Mouse (Mus musculus) midbrain, embryonic 10.5 days (tissue): ENCODE measurements around the gene Arhgap35. TPM values are rescaled to one million over a fixed set of nuclear protein-coding genes. Genes with fewer than 3 reads are reported as not detected.
A peak's percentile ranks its signal among the peaks of the same experiment; 100 is the strongest.
"Not testable (repeated sequence)": the region's sequence is repeated elsewhere in the genome, so short reads cannot be mapped to it uniquely, and the experiment has no call there.

ENCODE experiments used
- DNase-seq: peaks from one replicate; pipeline ENCODE4 v3.0.0-alpha.2; 2017; ENCODE audit warnings: low spot score
- H3K27ac ChIP-seq: fragments of 300-500 bp; sonication (generic); replicated peaks from 2 replicates; pipeline ENCODE4 v1.5.1; 2016; ENCODE audit warnings: mild to moderate bottlenecking
- H3K27me3 ChIP-seq: fragments of 300-500 bp; sonication (generic); 2 replicates; pipeline ENCODE4 v1.6.1; 2016; ENCODE audit warnings: low read depth, mild to moderate bottlenecking; ENCODE audit not compliant: poor library complexity, severe bottlenecking
- H3K36me3 ChIP-seq: fragments of 300-500 bp; sonication (generic); 2 replicates; pipeline ENCODE4 v1.6.1; 2016; ENCODE audit warnings: mild to moderate bottlenecking, moderate library complexity
- H3K4me1 ChIP-seq: fragments of 300-500 bp; sonication (generic); 2 replicates; pipeline ENCODE4 v1.6.1; 2016
- H3K4me3 ChIP-seq: fragments of 300-500 bp; sonication (generic); 2 replicates; pipeline ENCODE4 v1.5.1; 2016; ENCODE audit warnings: mild to moderate bottlenecking, moderate library complexity
- H3K9me3 ChIP-seq: fragments of 300-500 bp; sonication (generic); replicated peaks from 2 replicates; pipeline ENCODE4 v1.6.1; 2016; ENCODE audit warnings: mild to moderate bottlenecking
- WGBS: fragments of 180-500 bp; shearing (Covaris S2); methylation state at CpG from one replicate; pipeline ENCODE4 v1.1.7; 2016; 5-methylcytosine and 5-hydroxymethylcytosine counted together
- polyA plus RNA-seq: library from polyadenylated mRNA; unstranded; fragments of >200 nt; fragmentation: Nextera tagmentation; extraction: Ambion mirVana; gene quantifications from 2 replicates; pipeline ENCODE4 v1.2.1, GENCODE M21; 2016

The Arhgap35 gene
- polyA plus RNA-seq, 1 experiment from 2014 or later, result 25.4 TPM

GRCm38 (mm10) chr7:16621066-16621622 is 6.4 kb upstream of the Arhgap35 start:
- 84% methylated on average over 8 of the region's 8 CpGs for WGBS
- H3K27me3 ChIP-seq, result peaks cover 12% of the 10 kb centered on the region
- no peak for DNase-seq
- H3K4me1 ChIP-seq, result peaks cover 17% of the 10 kb centered on the region
- no peaks in the 10 kb centered on the region for H3K9me3 ChIP-seq
- H3K36me3 ChIP-seq, result no peaks in the 10 kb centered on the region
- no peak overlapping the region for H3K27ac ChIP-seq
- H3K4me3 ChIP-seq, result no peak overlapping the region

- H3K9me3 ChIP-seq, result no peaks in the 10 kb centered on the region
- H3K4me3 ChIP-seq, result peak overlapping the region; percentile 48
- H3K36me3 ChIP-seq, result no peaks in the 10 kb centered on the region
- peaks cover 25% of the 10 kb centered on the region for H3K4me1 ChIP-seq
- DNase-seq, result peak; percentile 74
- H3K27me3 ChIP-seq, result peaks cover 12% of the 10 kb centered on the region
- 0 out of 2 replicates have a peak overlapping the region, but pooled peaks have one; percentile 3 for H3K27ac ChIP-seq
- 1% methylated on average over 30 of the region's 30 CpGs for WGBS
Measured at GRCm38 (mm10) chr7:16618661-16619211, 3.9 kb upstream of the Arhgap35 start.

GRCm38 (mm10) chr7:16617045-16617444 is 2.3 kb upstream of the Arhgap35 start:
- peaks cover 41% of the 10 kb centered on the region for H3K4me1 ChIP-seq
- no peaks in the 10 kb centered on the region for H3K9me3 ChIP-seq
- no peak overlapping the region for H3K4me3 ChIP-seq
- peak; percentile 53 for DNase-seq
- 0 out of 2 replicates have a peak, but pooled peaks cover 4% of the 10 kb centered on the region for H3K36me3 ChIP-seq
- WGBS, result 24% methylated on average over 2 of the region's 2 CpGs
- H3K27me3 ChIP-seq, result peaks cover 12% of the 10 kb centered on the region
- no peak overlapping the region for H3K27ac ChIP-seq

GRCm38 (mm10) chr7:16614171-16614887 is 464 bp downstream of the Arhgap35 start:
- 1% methylated on average over 68 of the region's 101 CpGs for WGBS

GRCm38 (mm10) chr7:16613461-16614170 is 1.2 kb downstream of the Arhgap35 start:
- H3K27me3 ChIP-seq, result peaks cover 12% of the 10 kb centered on the region
- H3K4me3 ChIP-seq, result peak overlapping the region; percentile 95
- WGBS, result under 1% methylated on average over 20 of the region's 20 CpGs
- peaks cover 61% of the 10 kb centered on the region for H3K4me1 ChIP-seq
- peak overlapping the region; percentile 100 for H3K27ac ChIP-seq
- peak; percentile 34 for DNase-seq
- H3K36me3 ChIP-seq, result peaks cover 12% of the 10 kb centered on the region; the same call in 1 of the 2 replicates
- H3K9me3 ChIP-seq, result no peaks in the 10 kb centered on the region

More at GRCm38 (mm10) chr7:16614171-16614887, 464 bp downstream of the Arhgap35 start:
- Histone ChIP-seq H3K27ac (peak overlapping the region; percentile 100), H3K9me3 (no peaks in the 10 kb centered on the region), H3K27me3 (peaks cover 12% of the 10 kb centered on the region), H3K36me3 (0 out of 2 replicates have a peak, but pooled peaks cover 11% of the 10 kb centered on the region), H3K4me1 (peaks cover 65% of the 10 kb centered on the region), H3K4me3 (peak overlapping the region; percentile 95)
- peak; percentile 89 for DNase-seq

GRCm38 (mm10) chr7:16610345-16610744 is 4.4 kb downstream of the Arhgap35 start:
- Histone ChIP-seq H3K9me3 (no peaks in the 10 kb centered on the region), H3K27me3 (no peaks in the 10 kb centered on the region), H3K4me1 (peaks cover 46% of the 10 kb centered on the region), H3K4me3 (no peak overlapping the region), H3K27ac (no peak overlapping the region), H3K36me3 (peaks cover 45% of the 10 kb centered on the region)
- no peak for DNase-seq
- WGBS, result 90% methylated on average over 2 of the region's 2 CpGs

GRCm38 (mm10) chr7:16608961-16609360 is 5.8 kb downstream of the Arhgap35 start:
- peaks cover 46% of the 10 kb centered on the region for H3K4me1 ChIP-seq
- DNase-seq, result no peak
- no peak overlapping the region for H3K27ac ChIP-seq
- H3K4me3 ChIP-seq, result no peak overlapping the region
- no peaks in the 10 kb centered on the region for H3K27me3 ChIP-seq
- 83% methylated on average over 1 of the region's 1 CpGs for WGBS
- peaks cover 1% of the 10 kb centered on the region; the same call in 1 of the 2 replicates for H3K9me3 ChIP-seq
- peaks cover 55% of the 10 kb centered on the region for H3K36me3 ChIP-seq

- DNase-seq, result no peak
- Histone ChIP-seq H3K36me3 (peaks cover 59% of the 10 kb centered on the region), H3K4me1 (peaks cover 40% of the 10 kb centered on the region), H3K27ac (no peak overlapping the region), H3K4me3 (no peak overlapping the region), H3K27me3 (no peaks in the 10 kb centered on the region), H3K9me3 (peaks cover 5% of the 10 kb centered on the region; the same call in 1 of the 2 replicates)
- 95% methylated on average over 1 of the region's 1 CpGs for WGBS
Measured at GRCm38 (mm10) chr7:16608046-16608445, 6.7 kb downstream of the Arhgap35 start.

GRCm38 (mm10) chr7:16606808-16607207 is 8.0 kb downstream of the Arhgap35 start:
- H3K4me3 ChIP-seq, H3K27ac ChIP-seq, H3K27me3 ChIP-seq, H3K9me3 ChIP-seq, DNase-seq: not testable (repeated sequence)
- Histone ChIP-seq H3K36me3 (peaks cover 53% of the 10 kb centered on the region), H3K4me1 (peaks cover 28% of the 10 kb centered on the region)
- WGBS, result 96% methylated on average over 4 of the region's 4 CpGs

GRCm38 (mm10) chr7:16604141-16604540 is 10.7 kb downstream of the Arhgap35 start:
- H3K27ac ChIP-seq, result no peak overlapping the region
- H3K9me3 ChIP-seq, result peaks cover 5% of the 10 kb centered on the region; the same call in 1 of the 2 replicates

GRCm38 (mm10) chr7:16601683-16602102 is 13.1 kb downstream of the Arhgap35 start:
- Histone ChIP-seq H3K4me3 (no peak overlapping the region), H3K4me1 (no peaks in the 10 kb centered on the region), H3K27ac (no peak overlapping the region), H3K27me3 (no peaks in the 10 kb centered on the region), H3K36me3 (peaks cover 38% of the 10 kb centered on the region), H3K9me3 (peaks cover 5% of the 10 kb centered on the region; the same call in 1 of the 2 replicates)
- 72% methylated on average over 4 of the region's 4 CpGs for WGBS
- no peak for DNase-seq

More at GRCm38 (mm10) chr7:16604141-16604540, 10.7 kb downstream of the Arhgap35 start:
- Histone ChIP-seq H3K27me3 (no peaks in the 10 kb centered on the region), H3K4me1 (0 out of 2 replicates have a peak, but pooled peaks cover 1% of the 10 kb centered on the region), H3K4me3 (no peak overlapping the region), H3K36me3 (peaks cover 48% of the 10 kb centered on the region)
- no peak for DNase-seq
- WGBS, result 95% methylated on average over 1 of the region's 1 CpGs

GRCm38 (mm10) chr7:16599006-16599405 is 15.8 kb downstream of the Arhgap35 start:
- Histone ChIP-seq H3K4me3 (no peak overlapping the region), H3K36me3 (peaks cover 34% of the 10 kb centered on the region), H3K27ac (no peak overlapping the region), H3K9me3 (peaks cover 4% of the 10 kb centered on the region; the same call in 1 of the 2 replicates), H3K4me1 (no peaks in the 10 kb centered on the region), H3K27me3 (no peaks in the 10 kb centered on the region)
- no peak for DNase-seq
- WGBS, result 98% methylated on average over 2 of the region's 2 CpGs
